ENCODE assay signal across 8 mouse cellular contexts in genomic region chr13:22049737-22050440, GRCm38 (mm10). TPM values are rescaled to one million over a fixed set of nuclear protein-coding genes. Genes with fewer than 3 reads are reported as not detected.
DNase-seq lines count a peak whose midpoint lies in the region; ATAC-seq and TF ChIP-seq lines count a peak whose summit lies in the region.

No protein-coding gene starts in this region.

- TF ChIP-seq CTCF in kidney, postnatal 0 days (IDR thresholded peaks at IDR 0.05; ENCODE audit: low read depth) = no peak

- H3K27me3 ChIP-seq in kidney, postnatal 0 days (ENCODE audit: insufficient read depth, low read length) = no peaks in the 10 kb centered on the region
- no peaks in the 10 kb centered on the region for H3K27me3 ChIP-seq in forebrain, embryonic 14.5 days (replicated peaks; ENCODE audit: control insufficient read depth, insufficient read depth, low read length)
- H3K27me3 ChIP-seq in limb, embryonic 14.5 days (ENCODE audit: control insufficient read depth, insufficient read depth, low read length) = no peaks in the 10 kb centered on the region
- H3K27me3 ChIP-seq in midbrain, embryonic 15.5 days (replicated peaks) = no peaks in the 10 kb centered on the region

- peak overlapping the region; percentile 72 for H3K27ac ChIP-seq in kidney, postnatal 0 days
- H3K27ac ChIP-seq in forebrain, embryonic 14.5 days (ENCODE audit: low read depth, low read length) = peak overlapping the region; percentile 76; the same call in 1 of the 2 replicates
- peak overlapping the region; percentile 79 for H3K27ac ChIP-seq in limb, embryonic 14.5 days (replicated peaks; ENCODE audit: low read depth, low read length)
- peak overlapping the region; percentile 91 for H3K27ac ChIP-seq in midbrain, embryonic 15.5 days

- H3K4me3 ChIP-seq in kidney, postnatal 0 days (replicated peaks; ENCODE audit: low read depth, low read length) = peak overlapping the region; percentile 52
- peak overlapping the region; percentile 39 for H3K4me3 ChIP-seq in forebrain, embryonic 14.5 days (ENCODE audit: low read depth, low read length)
- peak overlapping the region; percentile 46 for H3K4me3 ChIP-seq in limb, embryonic 14.5 days (replicated peaks; ENCODE audit: low read length)
- H3K4me3 ChIP-seq in midbrain, embryonic 15.5 days = peak overlapping the region; percentile 65

- H3K9me3 ChIP-seq in kidney, postnatal 0 days (replicated peaks; ENCODE audit: low read length) = no peaks in the 10 kb centered on the region
- H3K9me3 ChIP-seq in forebrain, embryonic 14.5 days (replicated peaks; ENCODE audit: control insufficient read depth, low read length) = no peaks in the 10 kb centered on the region
- no peaks in the 10 kb centered on the region for H3K9me3 ChIP-seq in limb, embryonic 14.5 days (ENCODE audit: control insufficient read depth, low read length)
- H3K9me3 ChIP-seq in midbrain, embryonic 15.5 days = no peaks in the 10 kb centered on the region

- WGBS in kidney, postnatal 0 days = under 1% methylated on average over 14 of the region's 14 CpGs
- WGBS in forebrain, embryonic 14.5 days = 2% methylated on average over 14 of the region's 14 CpGs
- under 1% methylated on average over 14 of the region's 14 CpGs for WGBS in limb, embryonic 14.5 days
- 2% methylated on average over 14 of the region's 14 CpGs for WGBS in midbrain, embryonic 15.5 days

- TF ChIP-seq POLR2A in limb, embryonic 14.5 days (IDR thresholded peaks at IDR 0.05; ENCODE audit: borderline replicate concordance, extremely low read depth, insufficient read depth, insufficient read length) = no peak

- 0 out of 2 replicates have a peak, but pooled peaks have one; percentile 37 for ATAC-seq in kidney, postnatal 0 days (replicated peaks; ENCODE audit: low FRiP score, low read depth)
- peak; percentile 35 for ATAC-seq in forebrain, embryonic 14.5 days
- peak; percentile 24 for ATAC-seq in limb, embryonic 14.5 days (ENCODE audit: low FRiP score, low read depth)
- ATAC-seq in midbrain, embryonic 15.5 days (replicated peaks) = peak; percentile 41

- peak; percentile 87 for DNase-seq in kidney, postnatal 0 days (ENCODE audit: low spot score)
- no peak for DNase-seq in kidney, adult 18-20 months
- DNase-seq in R1 (ENCODE audit: low read depth, low spot score) = peak; percentile 94
- DNase-seq in forebrain, embryonic 14.5 days (ENCODE audit: low spot score) = peak; percentile 80
- DNase-seq in limb, embryonic 14.5 days (ENCODE audit: low spot score) = peak; percentile 81
- DNase-seq in thymus, postnatal 10 days (ENCODE audit: low spot score in 2 of 2) = peak; percentile 59 to 65
- no peak for DNase-seq in left cerebral cortex, adult 8-10 months (ENCODE audit: low spot score in 2 of 2)

- no peaks in the 10 kb centered on the region for H3K36me3 ChIP-seq in kidney, postnatal 0 days (ENCODE audit: insufficient read depth, low read length)
- H3K36me3 ChIP-seq in forebrain, embryonic 14.5 days (ENCODE audit: control insufficient read depth, insufficient read depth, low read length) = no peaks in the 10 kb centered on the region
- H3K36me3 ChIP-seq in limb, embryonic 14.5 days (ENCODE audit: control insufficient read depth, insufficient read depth, low read length) = no peaks in the 10 kb centered on the region
- H3K36me3 ChIP-seq in midbrain, embryonic 15.5 days (replicated peaks) = no peaks in the 10 kb centered on the region

- H3K9ac ChIP-seq in kidney, postnatal 0 days (ENCODE audit: low read depth, low read length) = no peak overlapping the region; the same call in 1 of the 2 replicates
- peak overlapping the region; percentile 62 for H3K9ac ChIP-seq in forebrain, embryonic 14.5 days (ENCODE audit: low read length)
- peak overlapping the region; percentile 50 for H3K9ac ChIP-seq in limb, embryonic 14.5 days (ENCODE audit: low read depth, low read length, severe bottlenecking)
- peak overlapping the region; percentile 55 for H3K9ac ChIP-seq in midbrain, embryonic 15.5 days

- H3K4me1 ChIP-seq in kidney, postnatal 0 days (replicated peaks; ENCODE audit: insufficient read depth, low read length) = no peaks in the 10 kb centered on the region
- peaks cover 3% of the 10 kb centered on the region; the same call in 1 of the 2 replicates for H3K4me1 ChIP-seq in forebrain, embryonic 14.5 days (ENCODE audit: control insufficient read depth, insufficient read depth, low read length)
- 0 out of 2 replicates have a peak, but pooled peaks cover 3% of the 10 kb centered on the region for H3K4me1 ChIP-seq in limb, embryonic 14.5 days (ENCODE audit: control insufficient read depth, insufficient read depth, low read length)
- H3K4me1 ChIP-seq in midbrain, embryonic 15.5 days = peaks cover 7% of the 10 kb centered on the region

- H3K4me2 ChIP-seq in kidney, postnatal 0 days (ENCODE audit: low read length) = peak overlapping the region; percentile 67
- H3K4me2 ChIP-seq in forebrain, embryonic 14.5 days (ENCODE audit: low read length) = peak overlapping the region; percentile 58
- H3K4me2 ChIP-seq in limb, embryonic 14.5 days (replicated peaks; ENCODE audit: low read depth, low read length, severe bottlenecking) = peak overlapping the region; percentile 59
- peak overlapping the region; percentile 70 for H3K4me2 ChIP-seq in midbrain, embryonic 15.5 days

RNA-seq across cellular contexts. Expression of gene Hist1h2bj, which starts 6.9 kb away (rescaled TPM):
- polyA plus RNA-seq in kidney, postnatal 0 days (2015; fragmentation: Nextera tagmentation; extraction: Ambion mirVana) = 8.5 and 10.2 TPM in 2 replicates
- polyA plus RNA-seq in forebrain, embryonic 14.5 days (2014; fragmentation: Nextera tagmentation; extraction: Ambion mirVana) = 3.0 and 7.0 TPM in 2 replicates
- polyA plus RNA-seq in limb, embryonic 14.5 days (2012; rRNA removed) = 20.7 and 26.3 TPM in 2 replicates
- 10.3 and 11.1 TPM in 2 replicates for polyA plus RNA-seq in limb, embryonic 14.5 days (2014; fragmentation: Nextera tagmentation; extraction: Ambion mirVana)
- 2.9 and 3.0 TPM in 2 replicates for polyA plus RNA-seq in midbrain, embryonic 15.5 days (2015; fragmentation: Nextera tagmentation; extraction: Ambion mirVana)
- total RNA-seq in left cerebral cortex, adult 8-10 months (2022) = 10 to 100 TPM in 2 of 4 experiments, 1 to 10 TPM in 2; 7.2 to 11.6 (median 10.4) TPM

RNA-seq across cellular contexts. Expression of gene Hist1h2ag, which starts 7.1 kb away (rescaled TPM):
- 33.8 and 48.4 TPM in 2 replicates for polyA plus RNA-seq in kidney, postnatal 0 days (2015; fragmentation: Nextera tagmentation; extraction: Ambion mirVana)
- 20.4 and 37.4 TPM in 2 replicates for polyA plus RNA-seq in forebrain, embryonic 14.5 days (2014; fragmentation: Nextera tagmentation; extraction: Ambion mirVana)
- polyA plus RNA-seq in limb, embryonic 14.5 days (2012; rRNA removed) = 54.6 and 89.6 TPM in 2 replicates
- 56.7 and 74.1 TPM in 2 replicates for polyA plus RNA-seq in limb, embryonic 14.5 days (2014; fragmentation: Nextera tagmentation; extraction: Ambion mirVana)
- 5.4 and 6.8 TPM in 2 replicates for polyA plus RNA-seq in midbrain, embryonic 15.5 days (2015; fragmentation: Nextera tagmentation; extraction: Ambion mirVana)
- 10 to 100 TPM in 3 of 4 experiments, 1 to 10 TPM in 1; 9.0 to 26.2 (median 21.0) TPM for total RNA-seq in left cerebral cortex, adult 8-10 months (2022)

RNA-seq across cellular contexts. Expression of gene Hist1h4i, which starts 8.7 kb away (rescaled TPM):
- polyA plus RNA-seq in kidney, postnatal 0 days (2015; fragmentation: Nextera tagmentation; extraction: Ambion mirVana) = 15.3 and 17.2 TPM in 2 replicates
- 14.0 and 18.0 TPM in 2 replicates for polyA plus RNA-seq in forebrain, embryonic 14.5 days (2014; fragmentation: Nextera tagmentation; extraction: Ambion mirVana)
- 31.0 and 39.5 TPM in 2 replicates for polyA plus RNA-seq in limb, embryonic 14.5 days (2012; rRNA removed)
- 14.0 and 14.7 TPM in 2 replicates for polyA plus RNA-seq in limb, embryonic 14.5 days (2014; fragmentation: Nextera tagmentation; extraction: Ambion mirVana)
- polyA plus RNA-seq in midbrain, embryonic 15.5 days (2015; fragmentation: Nextera tagmentation; extraction: Ambion mirVana) = 5.7 and 7.7 TPM in 2 replicates
- total RNA-seq in left cerebral cortex, adult 8-10 months (2022) = 10 to 100 TPM; 62.0 to 71.0 (median 68.4) TPM

RNA-seq across cellular contexts. Expression of gene Hist1h2bk, which starts 14.2 kb away (rescaled TPM):
- 4.0 and 4.8 TPM in 2 replicates for polyA plus RNA-seq in kidney, postnatal 0 days (2015; fragmentation: Nextera tagmentation; extraction: Ambion mirVana)
- 2.5 and 3.5 TPM in 2 replicates for polyA plus RNA-seq in forebrain, embryonic 14.5 days (2014; fragmentation: Nextera tagmentation; extraction: Ambion mirVana)
- 24.6 and 30.5 TPM in 2 replicates for polyA plus RNA-seq in limb, embryonic 14.5 days (2012; rRNA removed)
- polyA plus RNA-seq in limb, embryonic 14.5 days (2014; fragmentation: Nextera tagmentation; extraction: Ambion mirVana) = 6.9 and 7.1 TPM in 2 replicates
- polyA plus RNA-seq in midbrain, embryonic 15.5 days (2015; fragmentation: Nextera tagmentation; extraction: Ambion mirVana) = 0.54 and 0.63 TPM in 2 replicates
- 10 to 100 TPM in 3 of 4 experiments, 1 to 10 TPM in 1; 3.0 to 13.9 (median 10.7) TPM for total RNA-seq in left cerebral cortex, adult 8-10 months (2022)

RNA-seq across cellular contexts. Expression of gene Hist1h2ah, which starts 14.5 kb away (rescaled TPM):
- 4.0 and 4.5 TPM in 2 replicates for polyA plus RNA-seq in kidney, postnatal 0 days (2015; fragmentation: Nextera tagmentation; extraction: Ambion mirVana)
- polyA plus RNA-seq in forebrain, embryonic 14.5 days (2014; fragmentation: Nextera tagmentation; extraction: Ambion mirVana) = 4.8 and 8.3 TPM in 2 replicates
- polyA plus RNA-seq in limb, embryonic 14.5 days (2012; rRNA removed) = 5.5 and 14.9 TPM in 2 replicates
- polyA plus RNA-seq in limb, embryonic 14.5 days (2014; fragmentation: Nextera tagmentation; extraction: Ambion mirVana) = 6.5 and 22.1 TPM in 2 replicates
- polyA plus RNA-seq in midbrain, embryonic 15.5 days (2015; fragmentation: Nextera tagmentation; extraction: Ambion mirVana) = 1.9 TPM in 1 of 2 replicates, not detected in the other
- 10 to 100 TPM in 3 of 4 experiments, not detected in 1; 15.3 to 27.1 (median 22.8) TPM for total RNA-seq in left cerebral cortex, adult 8-10 months (2022)

Comparison
In these comparisons a context has a peak if more than half of its experiments do, and no peak if none do; other contexts are left out.
1. DNase-seq: peak in kidney, postnatal 0 days (single experiment), R1 (single experiment), forebrain, embryonic 14.5 days (single experiment), limb, embryonic 14.5 days (single experiment) and thymus, postnatal 10 days (2 of 2); none in kidney, adult 18-20 months (single experiment) and left cerebral cortex, adult 8-10 months (0 of 2).
2. Peak in every context shown above with its lines, with median percentiles within 50 percentile points of each other: ATAC-seq, H3K27ac ChIP-seq, H3K4me2 ChIP-seq and H3K4me3 ChIP-seq.